Mouse (Mus musculus) cerebellum, adult 9-11 months (tissue): ENCODE data around the gene Cacng5.

ENCODE experiments used
- DNase-seq: peaks from one replicate; pipeline ENCODE4 v3.0.0; 2022

The Cacng5 gene

GRCm38 (mm10) chr11:107876840-107877239 is 38.0 kb downstream of the Cacng5 start:
- peak; percentile 17 for DNase-seq

- peak; percentile 12 for DNase-seq
Measured at GRCm38 (mm10) chr11:107875861-107876494, 38.9 kb downstream of the Cacng5 start.

- DNase-seq: no peak
Measured at GRCm38 (mm10) chr11:107872743-107873142, 42.1 kb downstream of the Cacng5 start.

GRCm38 (mm10) chr11:107867509-107867908 is 47.3 kb downstream of the Cacng5 start:
- no peak for DNase-seq

GRCm38 (mm10) chr11:107865128-107865527 is 49.7 kb downstream of the Cacng5 start:
- peak; percentile 52 for DNase-seq

GRCm38 (mm10) chr11:107864024-107864423 is 50.8 kb downstream of the Cacng5 start:
- peak; percentile 50 for DNase-seq

GRCm38 (mm10) chr11:107861738-107862137 is 53.1 kb downstream of the Cacng5 start:
- no peak for DNase-seq

- no peak for DNase-seq
Measured at GRCm38 (mm10) chr11:107859871-107860270, 55.0 kb downstream of the Cacng5 start.

- DNase-seq: peak; percentile 25
Measured at GRCm38 (mm10) chr11:107859288-107859687, 55.6 kb downstream of the Cacng5 start.

- peak; percentile 20 for DNase-seq
Measured at GRCm38 (mm10) chr11:107853088-107853487, 61.8 kb downstream of the Cacng5 start.

- peak; percentile 5 for DNase-seq
Measured at GRCm38 (mm10) chr11:107849621-107850020, 65.2 kb downstream of the Cacng5 start.

- DNase-seq: no peak
Measured at GRCm38 (mm10) chr11:107844175-107844574, 70.7 kb downstream of the Cacng5 start.

GRCm38 (mm10) chr11:107833351-107834040 is 81.4 kb downstream of the Cacng5 start:
- DNase-seq: no peak
